Mouse (Mus musculus) forebrain, embryonic 12.5 days (tissue): ENCODE measurements around the gene Rbm34. TPM values are rescaled to one million over a fixed set of nuclear protein-coding genes. Genes with fewer than 3 reads are reported as not detected.

Source experiments
- ATAC-seq: fragments of 200-750 bp; cut with Nextera tagmentation; 2 replicates; pipeline ENCODE4 v1.8.0; 2017; ENCODE audit warnings: moderate TSS enrichment; ENCODE audit not compliant: low FRiP score
- H3K27ac ChIP-seq: fragments of 300-500 bp; sonication (generic); 2 replicates; pipeline ENCODE4 v1.5.1; 2016; ENCODE audit warnings: mild to moderate bottlenecking
- H3K27me3 ChIP-seq: fragments of 300-500 bp; sonication (generic); 2 replicates; pipeline ENCODE4 v1.6.1; 2016; ENCODE audit warnings: mild to moderate bottlenecking
- H3K36me3 ChIP-seq: fragments of 300-500 bp; sonication (generic); replicated peaks from 2 replicates; pipeline ENCODE4 v1.6.1; 2016; ENCODE audit warnings: mild to moderate bottlenecking
- H3K4me1 ChIP-seq: fragments of 300-500 bp; sonication (generic); 2 replicates; pipeline ENCODE4 v1.6.1; 2016
- H3K4me2 ChIP-seq: fragments of 300-500 bp; sonication (generic); 2 replicates; pipeline ENCODE4 v1.6.1; 2016; ENCODE audit warnings: mild to moderate bottlenecking, moderate library complexity
- H3K4me3 ChIP-seq: fragments of 300-500 bp; sonication (generic); replicated peaks from 2 replicates; pipeline ENCODE4 v1.5.1; 2016; ENCODE audit warnings: mild to moderate bottlenecking
- H3K9ac ChIP-seq: fragments of 300-500 bp; sonication (generic); 2 replicates; pipeline ENCODE4 v1.6.1; 2016; ENCODE audit warnings: mild to moderate bottlenecking
- H3K9me3 ChIP-seq: fragments of 300-500 bp; sonication (generic); 2 replicates; pipeline ENCODE4 v1.6.1; 2016
- WGBS: fragments of 180-500 bp; shearing (Covaris S2); methylation state at CpG from one replicate; pipeline ENCODE4 v1.1.7; 2016; 5-methylcytosine and 5-hydroxymethylcytosine counted together
- polyA plus RNA-seq: library from polyadenylated mRNA; unstranded; fragments of >200 nt; fragmentation: Nextera tagmentation; extraction: Ambion mirVana; gene quantifications from 2 replicates; pipeline ENCODE4 v1.2.1, GENCODE M21; 2016

Gene Rbm34
- polyA plus RNA-seq, 1 experiment from 2014 or later: 33.0 TPM

DNA sequence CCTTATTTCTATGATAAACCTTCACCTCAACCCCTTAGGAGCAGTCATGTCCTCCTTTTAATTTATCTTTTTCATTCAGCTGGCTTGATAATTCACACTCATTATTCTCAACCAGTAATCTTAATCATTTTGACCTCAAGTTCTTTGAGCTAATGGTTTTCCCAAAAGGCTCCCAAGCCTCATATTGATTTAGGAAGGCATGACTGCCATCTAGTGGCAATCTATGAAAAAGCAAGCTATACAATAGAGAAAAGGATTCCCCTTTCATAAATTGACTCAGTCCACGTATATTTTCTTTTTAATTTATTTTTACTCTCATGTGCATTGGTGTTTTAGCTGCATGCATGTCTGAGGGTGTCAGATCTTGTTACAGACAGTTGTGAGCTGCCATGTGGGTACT is 4.8 kb upstream of the Rbm34 start:
- no peak overlapping the region for H3K4me2 ChIP-seq
- H3K9ac ChIP-seq: no peak overlapping the region
- no peaks in the 10 kb centered on the region for H3K36me3 ChIP-seq
- H3K27ac ChIP-seq: no peak overlapping the region
- H3K4me3 ChIP-seq: no peak overlapping the region
- peaks cover 24% of the 10 kb centered on the region for H3K27me3 ChIP-seq
- ATAC-seq: no peak
- no peaks in the 10 kb centered on the region for H3K9me3 ChIP-seq
- peaks cover 6% of the 10 kb centered on the region for H3K4me1 ChIP-seq
- WGBS: 19% methylated on average over 1 of the region's 1 CpGs

DNA sequence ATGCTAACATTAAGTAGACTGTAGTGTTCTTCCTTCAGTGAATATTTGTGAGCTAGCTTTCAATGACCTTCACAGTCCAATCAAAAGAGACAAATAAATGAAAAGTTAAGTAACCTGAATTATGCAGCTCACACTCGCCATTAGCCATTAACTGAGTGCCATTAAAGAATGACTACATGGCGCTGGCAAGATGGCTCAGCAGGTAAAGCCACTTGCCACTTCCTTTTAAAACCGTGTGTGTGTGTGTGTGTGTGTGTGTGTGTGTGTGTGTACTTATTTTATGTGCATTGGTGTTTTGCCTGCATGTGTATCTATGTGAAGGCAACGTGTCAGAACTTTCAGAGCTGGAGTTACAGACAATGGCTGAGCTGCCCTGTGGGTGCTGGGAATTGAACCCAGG is 3.6 kb upstream of the Rbm34 start:
- ATAC-seq: no peak
- no peaks in the 10 kb centered on the region for H3K36me3 ChIP-seq
- H3K27ac ChIP-seq: no peak overlapping the region
- H3K4me1 ChIP-seq: peaks cover 13% of the 10 kb centered on the region
- no peak overlapping the region for H3K4me3 ChIP-seq
- WGBS: 82% methylated on average over 4 of the region's 4 CpGs
- H3K9ac ChIP-seq: no peak overlapping the region
- H3K4me2 ChIP-seq: no peak overlapping the region
- H3K27me3 ChIP-seq: peaks cover 24% of the 10 kb centered on the region
- no peaks in the 10 kb centered on the region for H3K9me3 ChIP-seq

DNA sequence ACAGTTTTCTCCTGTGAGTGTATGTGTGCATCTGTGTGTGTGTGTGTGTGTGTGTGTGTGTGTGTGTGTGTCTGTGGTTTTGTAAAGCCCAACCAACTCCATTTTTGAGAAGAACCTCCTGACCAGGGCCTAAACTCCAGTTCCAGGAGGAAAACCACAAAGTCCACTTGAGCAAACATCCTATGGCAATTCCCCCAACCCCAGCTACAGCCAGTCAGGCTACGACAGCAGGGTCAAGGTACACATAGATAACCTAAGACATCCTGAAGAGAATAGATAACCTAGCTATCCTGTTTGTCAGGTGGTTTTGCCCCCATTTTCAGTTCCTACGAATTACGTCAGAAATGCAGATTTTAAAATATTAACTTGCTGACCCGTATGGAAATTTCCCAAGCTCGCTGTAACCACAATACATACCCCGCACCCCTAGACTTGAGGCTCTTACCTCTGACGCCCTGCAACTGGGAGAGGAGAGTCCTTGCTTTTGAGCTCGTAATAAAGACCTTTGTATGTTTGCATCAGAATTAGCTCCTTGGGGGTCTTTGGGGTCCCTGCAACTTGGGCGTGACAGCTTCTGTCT is 2.9 kb upstream of the Rbm34 start:
- no peak for ATAC-seq
- Histone ChIP-seq H3K4me2 (no peak overlapping the region), H3K4me1 (peaks cover 9% of the 10 kb centered on the region), H3K9ac (no peak overlapping the region), H3K9me3 (no peaks in the 10 kb centered on the region), H3K27me3 (peaks cover 18% of the 10 kb centered on the region), H3K4me3 (no peak overlapping the region), H3K27ac (no peak overlapping the region), H3K36me3 (peaks cover 4% of the 10 kb centered on the region)
- 84% methylated on average over 9 of the region's 9 CpGs for WGBS

DNA sequence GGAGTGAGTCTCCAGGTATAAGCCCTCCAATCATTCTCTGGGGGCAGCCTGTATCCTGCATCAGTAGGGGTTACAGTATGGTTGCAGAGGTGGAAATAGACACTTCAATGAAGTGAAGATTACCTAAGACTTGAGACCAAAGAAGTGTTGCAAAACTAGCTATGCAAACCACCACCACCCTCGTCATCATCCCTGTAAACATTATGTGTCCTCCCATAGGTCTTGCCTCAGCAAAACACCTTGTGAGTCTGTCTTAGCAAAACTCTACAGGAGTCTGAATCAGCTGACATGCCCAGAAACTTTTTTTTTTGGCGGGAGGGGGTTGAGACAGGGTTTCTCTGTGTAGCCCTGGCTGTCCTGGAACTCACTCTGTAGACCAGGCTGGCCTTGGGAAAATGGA is 1.8 kb upstream of the Rbm34 start:
- H3K4me1 ChIP-seq: peaks cover 9% of the 10 kb centered on the region
- WGBS: 72% methylated on average over 2 of the region's 2 CpGs

DNA sequence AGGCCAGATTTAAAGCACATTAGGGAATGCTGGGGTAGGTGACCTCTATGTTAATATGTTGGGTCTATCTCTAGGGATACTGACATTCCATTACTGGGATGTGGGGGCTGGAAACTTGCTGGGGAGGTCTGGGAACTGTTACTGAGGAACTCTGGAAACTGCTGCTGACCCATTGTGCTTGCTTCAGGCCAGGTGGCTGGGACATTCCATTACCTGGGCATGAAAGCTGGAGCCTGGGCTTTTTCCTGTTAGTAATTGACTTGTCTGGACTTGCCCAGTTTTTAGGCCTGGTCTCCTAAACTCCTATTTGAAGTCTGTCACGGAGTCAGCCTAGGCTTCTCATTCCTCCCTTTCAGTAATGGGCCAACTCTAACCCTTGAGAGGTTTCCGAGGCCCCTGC is 1.2 kb upstream of the Rbm34 start:
- Histone ChIP-seq H3K4me1 (peaks cover 9% of the 10 kb centered on the region), H3K36me3 (peaks cover 21% of the 10 kb centered on the region), H3K9me3 (no peaks in the 10 kb centered on the region), H3K27me3 (peaks cover 8% of the 10 kb centered on the region; the same call in 1 of the 2 replicates), H3K9ac (no peak overlapping the region), H3K4me3 (no peak overlapping the region), H3K27ac (no peak overlapping the region), H3K4me2 (no peak overlapping the region)
- WGBS: 88% methylated on average over 2 of the region's 2 CpGs
- no peak for ATAC-seq

More for the DNA sequence above, 1.8 kb upstream of the Rbm34 start:
- ATAC-seq: no peak
- H3K9me3 ChIP-seq: no peaks in the 10 kb centered on the region
- H3K27me3 ChIP-seq: peaks cover 11% of the 10 kb centered on the region
- peaks cover 16% of the 10 kb centered on the region for H3K36me3 ChIP-seq
- H3K4me3 ChIP-seq: no peak overlapping the region
- no peak overlapping the region for H3K4me2 ChIP-seq
- no peak overlapping the region for H3K9ac ChIP-seq
- H3K27ac ChIP-seq: no peak overlapping the region

DNA sequence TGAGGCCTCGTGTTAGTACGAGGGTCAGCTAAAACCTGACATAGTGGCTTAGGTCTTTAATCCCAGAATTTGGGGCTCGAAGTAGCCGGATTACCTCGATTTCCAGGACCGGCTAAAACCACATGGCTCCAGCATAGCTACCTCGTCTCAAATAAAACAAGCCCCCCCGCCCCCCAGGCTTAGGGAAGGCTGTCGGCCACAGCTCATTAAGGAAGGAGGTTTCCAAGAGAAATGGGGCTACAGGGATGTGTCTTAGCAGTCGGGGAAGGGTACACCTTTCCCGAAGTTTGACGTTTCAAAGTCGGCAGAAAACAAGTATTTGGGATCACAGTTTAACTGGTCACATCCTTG is 418 bp upstream of the Rbm34 start:
- H3K36me3 ChIP-seq: peaks cover 28% of the 10 kb centered on the region
- peak overlapping the region; percentile 89 for H3K27ac ChIP-seq
- peak overlapping the region; percentile 90 for H3K9ac ChIP-seq
- peaks cover 9% of the 10 kb centered on the region for H3K4me1 ChIP-seq
- peak overlapping the region; percentile 97 for H3K4me3 ChIP-seq
- no peaks in the 10 kb centered on the region for H3K9me3 ChIP-seq
- H3K4me2 ChIP-seq: peak overlapping the region; percentile 68
- ATAC-seq: no peak
- WGBS: 15% methylated on average over 13 of the region's 13 CpGs
- H3K27me3 ChIP-seq: peaks cover 5% of the 10 kb centered on the region; the same call in 1 of the 2 replicates

DNA sequence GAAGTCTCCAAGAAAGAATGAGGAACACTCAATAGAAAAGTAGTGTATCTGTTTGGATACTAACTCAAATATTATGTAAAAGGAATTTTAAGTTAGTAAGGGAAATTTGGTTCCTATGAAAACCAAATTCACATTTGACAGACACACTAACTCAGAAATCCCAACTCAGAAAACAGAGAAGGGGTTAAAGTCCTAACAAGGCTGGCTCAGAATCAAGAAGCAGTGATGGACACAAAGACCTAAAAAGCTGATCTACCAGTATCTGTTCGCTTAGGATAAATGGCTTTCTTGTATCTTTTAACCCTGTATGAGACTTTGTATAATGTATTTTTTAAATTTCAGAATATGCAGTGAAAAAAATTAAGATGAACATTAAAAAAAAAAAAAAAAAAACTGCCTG is 1.3 kb downstream of the Rbm34 start:
- no peak overlapping the region for H3K4me3 ChIP-seq
- no peak overlapping the region for H3K9ac ChIP-seq
- ATAC-seq: no peak
- WGBS: 92% methylated on average over 1 of the region's 1 CpGs
- H3K4me2 ChIP-seq: no peak overlapping the region
- no peaks in the 10 kb centered on the region for H3K9me3 ChIP-seq
- peaks cover 6% of the 10 kb centered on the region for H3K4me1 ChIP-seq
- peaks cover 43% of the 10 kb centered on the region for H3K36me3 ChIP-seq
- no peak overlapping the region for H3K27ac ChIP-seq
- H3K27me3 ChIP-seq: peaks cover 5% of the 10 kb centered on the region; the same call in 1 of the 2 replicates

DNA sequence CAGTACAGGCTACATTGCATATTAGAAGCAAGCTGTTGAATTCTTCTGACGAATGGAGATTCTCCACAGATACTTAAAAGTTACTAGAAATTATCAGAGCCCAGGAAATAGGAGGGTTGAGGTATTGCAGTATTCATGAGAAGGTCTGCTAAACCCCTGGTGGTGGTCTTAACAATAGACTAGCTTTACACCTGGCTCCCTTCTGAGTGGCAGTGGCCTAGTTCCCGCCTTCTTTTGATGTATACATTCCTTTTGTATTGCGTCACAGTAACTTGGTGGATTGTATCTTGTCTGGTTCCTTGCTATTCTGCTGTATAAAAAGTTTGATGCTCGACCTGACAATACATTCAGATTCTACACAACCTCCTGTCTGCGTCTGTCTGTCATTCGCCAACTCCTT is 2.8 kb downstream of the Rbm34 start:
- Histone ChIP-seq H3K27me3 (no peaks in the 10 kb centered on the region), H3K27ac (no peak overlapping the region), H3K4me1 (peaks cover 6% of the 10 kb centered on the region), H3K9ac (no peak overlapping the region), H3K36me3 (peaks cover 50% of the 10 kb centered on the region), H3K4me2 (no peak overlapping the region), H3K4me3 (no peak overlapping the region), H3K9me3 (no peaks in the 10 kb centered on the region)
- no peak for ATAC-seq
- 95% methylated on average over 6 of the region's 6 CpGs for WGBS

DNA sequence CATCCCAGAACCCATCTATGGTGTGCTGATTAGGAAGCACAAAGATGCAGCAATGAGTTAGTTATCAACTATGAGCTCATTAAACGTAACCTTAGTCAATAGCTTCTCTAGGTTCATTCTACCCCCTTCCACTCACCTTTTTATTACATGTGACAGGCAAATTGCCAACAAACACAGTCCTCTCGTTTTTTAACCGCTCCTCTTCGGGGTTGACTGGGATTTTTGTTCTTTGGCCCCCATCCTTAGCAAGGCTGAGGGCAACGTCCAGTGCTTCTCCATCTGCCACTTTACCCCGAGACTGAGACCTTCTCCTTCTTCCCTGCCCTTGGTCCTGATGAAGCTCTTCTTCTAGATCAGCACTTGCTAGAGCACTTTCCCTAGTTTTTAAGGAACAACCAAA is 5.6 kb downstream of the Rbm34 start:
- Histone ChIP-seq H3K4me3 (no peak overlapping the region), H3K27ac (no peak overlapping the region), H3K4me1 (peaks cover 5% of the 10 kb centered on the region), H3K27me3 (no peaks in the 10 kb centered on the region), H3K9ac (no peak overlapping the region), H3K4me2 (no peak overlapping the region), H3K36me3 (peaks cover 73% of the 10 kb centered on the region), H3K9me3 (no peaks in the 10 kb centered on the region)
- WGBS: 88% methylated on average over 6 of the region's 6 CpGs
- no peak for ATAC-seq

DNA sequence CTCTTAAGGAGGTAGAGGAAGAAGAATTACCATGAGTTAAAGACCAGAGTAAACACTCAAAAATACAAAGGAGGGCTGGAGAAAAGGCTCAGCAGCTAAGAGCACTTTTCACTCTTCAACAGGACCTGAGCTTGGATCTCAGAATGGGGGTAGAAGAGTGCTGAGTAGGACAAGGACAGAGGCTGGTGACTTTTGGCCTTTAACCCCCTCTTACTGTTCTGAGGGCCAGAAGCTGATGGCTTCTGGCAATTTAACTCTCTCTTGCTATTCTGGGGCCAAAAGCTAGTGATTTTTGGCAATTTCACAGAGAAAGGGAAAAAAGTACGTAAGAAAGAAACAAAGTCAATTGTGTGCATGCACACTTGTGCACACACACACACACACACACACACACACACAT is 8.0 kb downstream of the Rbm34 start:
- H3K36me3 ChIP-seq: peaks cover 78% of the 10 kb centered on the region
- 100% methylated on average over 1 of the region's 1 CpGs for WGBS

DNA sequence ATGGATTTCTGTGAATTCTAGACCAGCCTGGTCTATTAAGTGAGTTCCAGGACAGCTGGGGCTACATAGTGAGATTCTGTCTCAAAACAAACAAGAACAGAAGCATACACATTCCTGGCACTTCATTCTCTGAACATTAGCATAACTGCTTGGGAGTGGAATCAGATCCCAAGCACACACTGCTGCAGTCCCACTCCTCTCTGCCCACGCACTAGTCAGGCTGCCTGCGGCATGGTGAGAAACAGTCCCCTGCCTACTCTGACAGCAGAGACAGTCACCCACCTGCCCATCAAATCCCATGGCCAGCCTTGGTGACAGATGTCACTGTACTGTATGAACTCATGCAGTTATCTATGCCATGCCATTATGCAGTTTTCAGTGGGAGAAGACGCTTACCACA is 9.4 kb downstream of the Rbm34 start:
- Histone ChIP-seq H3K4me2 (no peak overlapping the region), H3K4me1 (no peaks in the 10 kb centered on the region), H3K36me3 (peaks cover 78% of the 10 kb centered on the region), H3K27me3 (no peaks in the 10 kb centered on the region), H3K4me3 (no peak overlapping the region), H3K9me3 (no peaks in the 10 kb centered on the region), H3K27ac (no peak overlapping the region), H3K9ac (no peak overlapping the region)
- 98% methylated on average over 3 of the region's 3 CpGs for WGBS
- no peak for ATAC-seq

More for the DNA sequence above, 8.0 kb downstream of the Rbm34 start:
- no peak overlapping the region for H3K4me3 ChIP-seq
- no peak overlapping the region for H3K9ac ChIP-seq
- H3K9me3 ChIP-seq: no peaks in the 10 kb centered on the region
- no peak for ATAC-seq
- H3K27me3 ChIP-seq: no peaks in the 10 kb centered on the region
- H3K4me2 ChIP-seq: no peak overlapping the region
- H3K27ac ChIP-seq: no peak overlapping the region
- H3K4me1 ChIP-seq: no peaks in the 10 kb centered on the region

DNA sequence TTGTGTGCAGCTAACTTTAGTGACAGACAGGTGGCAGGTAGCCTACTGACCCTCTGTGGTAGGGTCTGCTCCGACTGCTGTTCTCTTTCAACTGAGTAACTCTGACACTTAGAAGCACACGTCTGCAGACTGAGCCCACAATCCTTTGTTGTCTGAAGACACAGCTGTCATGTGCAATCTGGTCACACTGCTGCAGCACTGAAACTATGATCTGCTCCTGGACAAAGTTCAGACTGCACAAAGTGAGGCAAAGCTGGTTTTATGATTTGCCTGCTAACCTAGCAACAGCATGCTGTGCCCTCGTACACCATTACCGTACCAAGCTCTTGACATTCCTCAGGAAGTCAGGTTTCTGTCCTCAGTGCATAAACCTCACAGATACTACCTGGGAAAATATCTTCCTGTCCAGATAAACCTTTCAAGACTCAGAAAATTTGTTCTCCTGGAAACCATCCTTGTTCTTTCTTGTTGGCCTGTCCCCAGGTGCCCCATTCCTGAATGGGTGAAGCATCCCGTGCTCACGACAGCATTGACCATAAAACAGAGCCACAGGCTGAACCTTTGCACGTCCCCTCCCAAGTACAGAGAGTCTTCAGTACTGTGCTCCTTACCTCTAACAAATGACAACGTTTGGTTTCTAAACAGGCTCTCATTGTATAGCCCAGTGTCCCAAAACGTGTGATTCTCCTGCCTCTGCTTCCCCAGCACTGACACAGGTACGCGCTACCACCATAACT is 18.8 kb downstream of the Rbm34 start:
- no peak overlapping the region for H3K4me2 ChIP-seq
- H3K36me3 ChIP-seq: peaks cover 79% of the 10 kb centered on the region
- 92% methylated on average over 11 of the region's 11 CpGs for whole genome bisulfite sequencing
- no peak for ATAC-seq
- no peaks in the 10 kb centered on the region for H3K4me1 ChIP-seq
- no peaks in the 10 kb centered on the region for H3K27me3 ChIP-seq
- no peak overlapping the region for H3K4me3 ChIP-seq
- no peak overlapping the region for H3K9ac ChIP-seq
- no peak overlapping the region for H3K27ac ChIP-seq
- H3K9me3 ChIP-seq: no peaks in the 10 kb centered on the region

DNA sequence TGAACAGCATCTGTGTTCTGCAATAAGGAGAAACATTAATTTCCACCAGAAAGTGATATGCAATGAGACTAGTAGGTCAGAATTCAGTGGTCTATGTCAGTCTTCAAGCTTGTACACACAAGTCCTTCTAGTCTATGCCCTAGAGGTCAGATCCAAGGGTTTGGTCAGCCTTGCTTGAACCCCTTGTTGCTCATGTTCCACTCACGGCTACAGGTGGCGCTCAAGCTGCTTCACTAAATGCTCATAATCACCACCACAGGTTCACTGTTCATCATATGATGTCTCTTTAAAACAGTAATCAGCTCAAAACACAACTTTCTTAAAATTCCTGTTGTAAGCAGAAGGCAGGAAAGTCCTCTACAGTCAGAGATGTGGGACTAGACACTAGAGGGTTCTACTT is 21.3 kb downstream of the Rbm34 start:
- Histone ChIP-seq H3K4me3 (no peak overlapping the region), H3K27ac (no peak overlapping the region), H3K9ac (no peak overlapping the region), H3K4me1 (peaks cover 8% of the 10 kb centered on the region), H3K36me3 (peaks cover 61% of the 10 kb centered on the region), H3K9me3 (no peaks in the 10 kb centered on the region), H3K4me2 (no peak overlapping the region), H3K27me3 (no peaks in the 10 kb centered on the region)
- ATAC-seq: no peak
- 77% methylated on average over 2 of the region's 2 CpGs for WGBS
